Mouse (Mus musculus) midbrain, embryonic 14.5 days (tissue): Measurements from ENCODE around the gene Pafah2. TPM values are rescaled to one million over a fixed set of nuclear protein-coding genes. Genes with fewer than 3 reads are reported as not detected.

ENCODE experiments used
- ATAC-seq: fragments of 200-750 bp; cut with Nextera tagmentation; 2 replicates; pipeline ENCODE4 v1.8.0; 2017; ENCODE audit warnings: moderate number of reproducible peaks, moderate library complexity; ENCODE audit not compliant: low FRiP score, low TSS enrichment
- DNase-seq: peaks from one replicate; pipeline ENCODE4 v3.0.0-alpha.2; 2015
- H3K27ac ChIP-seq: fragments of 300-500 bp; sonication (generic); replicated peaks from 2 replicates; pipeline ENCODE4 v1.5.1; 2014; ENCODE audit warnings: mild to moderate bottlenecking, low read depth, low read length, moderate library complexity
- H3K27me3 ChIP-seq: fragments of 300-500 bp; sonication (generic); 2 replicates; pipeline ENCODE4 v1.6.1; 2014; ENCODE audit warnings: low read length, control low read depth, mixed read lengths; ENCODE audit not compliant: control insufficient read depth, insufficient read depth
- H3K36me3 ChIP-seq: fragments of 300-500 bp; sonication (generic); 2 replicates; pipeline ENCODE4 v1.6.1; 2014; ENCODE audit warnings: low read length, control low read depth; ENCODE audit not compliant: control insufficient read depth, insufficient read depth
- H3K4me1 ChIP-seq: fragments of 300-500 bp; sonication (generic); 2 replicates; pipeline ENCODE4 v1.6.1; 2014; ENCODE audit warnings: mild to moderate bottlenecking, antibody characterized with exemption, low read length, control low read depth; ENCODE audit not compliant: control insufficient read depth, insufficient read depth
- H3K4me2 ChIP-seq: fragments of 300-500 bp; sonication (generic); 2 replicates; pipeline ENCODE4 v1.6.1; 2014; ENCODE audit warnings: mild to moderate bottlenecking, low read length, moderate library complexity
- H3K4me3 ChIP-seq: fragments of 300-500 bp; sonication (generic); replicated peaks from 2 replicates; pipeline ENCODE4 v1.5.1; 2014; ENCODE audit warnings: low read depth, low read length
- H3K9ac ChIP-seq: fragments of 300-500 bp; sonication (generic); replicated peaks from 2 replicates; pipeline ENCODE4 v1.6.1; 2014; ENCODE audit warnings: mild to moderate bottlenecking, low read length, moderate library complexity
- H3K9me3 ChIP-seq: fragments of 300-500 bp; sonication (generic); 2 replicates; pipeline ENCODE4 v1.6.1; 2016; ENCODE audit warnings: low read length, control low read depth, mixed read lengths; ENCODE audit not compliant: control insufficient read depth
- WGBS: fragments of 180-500 bp; shearing (Covaris S2); extraction: QIAGEN DNeasy Blood & Tissue Kit; methylation state at CpG from one replicate; pipeline ENCODE4 v1.1.7; 2014; 5-methylcytosine and 5-hydroxymethylcytosine counted together
- polyA plus RNA-seq: library from polyadenylated mRNA; unstranded; fragments of >200 nt; fragmentation: Nextera tagmentation; extraction: Ambion mirVana; gene quantifications from 2 replicates; pipeline ENCODE4 v1.2.1, GENCODE M21; 2014

The Pafah2 gene
- polyA plus RNA-seq, 1 experiment from 2014 or later, result 6.9 TPM

- no peaks in the 10 kb centered on the region for H3K36me3 ChIP-seq
- ATAC-seq (no peak), DNase-seq (no peak)
- no peak overlapping the region for H3K4me3 ChIP-seq
- H3K9me3 ChIP-seq, result no peaks in the 10 kb centered on the region
- WGBS, result 21% methylated on average over 34 of the region's 34 CpGs
- H3K27ac ChIP-seq, result no peak overlapping the region
- H3K4me2 ChIP-seq, result peak overlapping the region; percentile 31
- peak overlapping the region; percentile 26; the same call in 1 of the 2 replicates for H3K9ac ChIP-seq
- H3K4me1 ChIP-seq, result peaks cover 33% of the 10 kb centered on the region
- H3K27me3 ChIP-seq, result no peaks in the 10 kb centered on the region
Observed at GRCm38 (mm10) chr4:134453619-134454400, 57.7 kb downstream of the Pafah2 start.

- Histone ChIP-seq H3K36me3 (no peaks in the 10 kb centered on the region), H3K27ac (no peak overlapping the region), H3K9ac (no peak overlapping the region), H3K4me2 (no peak overlapping the region), H3K4me3 (no peak overlapping the region), H3K27me3 (no peaks in the 10 kb centered on the region), H3K9me3 (no peaks in the 10 kb centered on the region), H3K4me1 (peaks cover 24% of the 10 kb centered on the region)
- WGBS, result 55% methylated on average over 6 of the region's 6 CpGs
- ATAC-seq (no peak), DNase-seq (no peak)
Observed at GRCm38 (mm10) chr4:134455310-134455709, 59.2 kb downstream of the Pafah2 start.

DNA sequence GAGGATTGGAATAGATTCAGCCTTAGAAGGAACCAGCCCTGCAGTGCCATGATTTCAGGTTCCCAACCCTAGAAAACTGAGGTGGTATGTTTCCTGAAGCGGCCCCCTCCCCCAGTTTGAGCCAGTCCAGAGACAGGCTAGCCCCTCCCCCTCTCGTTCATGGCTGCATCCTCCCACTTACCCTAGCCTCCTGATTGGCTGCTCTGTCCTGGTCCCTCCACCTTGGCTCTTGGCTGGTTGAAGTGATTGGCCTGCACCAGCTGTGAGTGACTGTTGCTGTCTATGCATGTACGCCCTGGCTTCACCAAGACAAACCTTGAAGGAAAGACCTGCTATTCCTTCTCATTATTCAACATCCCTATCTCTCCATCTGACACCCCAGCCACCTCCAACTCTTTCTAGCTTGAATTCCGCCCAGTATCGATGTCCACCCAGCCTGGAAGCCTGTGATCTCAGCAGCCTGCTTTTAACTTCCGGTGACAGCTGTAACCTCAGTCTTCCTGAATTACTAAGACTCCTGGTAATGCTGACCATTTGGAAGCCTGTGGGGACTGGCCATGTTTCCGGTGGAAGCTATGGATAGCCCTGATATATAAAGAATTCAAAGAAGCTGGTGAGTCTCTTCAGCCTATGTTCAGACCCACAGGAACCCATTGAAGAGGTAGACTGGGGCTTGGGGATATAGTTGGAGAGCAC is 61.2 kb downstream of the Pafah2 start:
- H3K4me2 ChIP-seq, result no peak overlapping the region
- WGBS, result 69% methylated on average over 7 of the region's 7 CpGs
- H3K9me3 ChIP-seq, result no peaks in the 10 kb centered on the region
- H3K9ac ChIP-seq, result no peak overlapping the region
- no peak for DNase-seq
- H3K27ac ChIP-seq, result no peak overlapping the region
- no peak overlapping the region for H3K4me3 ChIP-seq
- ATAC-seq, result no peak
- H3K4me1 ChIP-seq, result peaks cover 5% of the 10 kb centered on the region; the same call in 1 of the 2 replicates
- H3K27me3 ChIP-seq, result no peaks in the 10 kb centered on the region
- H3K36me3 ChIP-seq, result no peaks in the 10 kb centered on the region

GRCm38 (mm10) chr4:134458856-134459255 is 62.7 kb downstream of the Pafah2 start:
- DNase-seq (no peak), ATAC-seq (no peak)
- no peaks in the 10 kb centered on the region for H3K27me3 ChIP-seq
- no peaks in the 10 kb centered on the region for H3K9me3 ChIP-seq
- no peaks in the 10 kb centered on the region for H3K36me3 ChIP-seq
- WGBS, result 81% methylated on average over 5 of the region's 5 CpGs
- H3K4me1 ChIP-seq, result peaks cover under 1% of the 10 kb centered on the region; the same call in 1 of the 2 replicates
- H3K4me3 ChIP-seq, result no peak overlapping the region
- no peak overlapping the region for H3K4me2 ChIP-seq
- H3K27ac ChIP-seq, result no peak overlapping the region
- H3K9ac ChIP-seq, result no peak overlapping the region

GRCm38 (mm10) chr4:134460277-134460676 is 64.2 kb downstream of the Pafah2 start:
- Histone ChIP-seq H3K4me1 (peaks cover 5% of the 10 kb centered on the region), H3K27ac (no peak overlapping the region), H3K36me3 (no peaks in the 10 kb centered on the region), H3K9ac (no peak overlapping the region), H3K4me2 (no peak overlapping the region), H3K4me3 (no peak overlapping the region), H3K27me3 (no peaks in the 10 kb centered on the region), H3K9me3 (no peaks in the 10 kb centered on the region)
- DNase-seq, result no peak
- no peak for ATAC-seq
- WGBS, result 86% methylated on average over 10 of the region's 10 CpGs

DNA sequence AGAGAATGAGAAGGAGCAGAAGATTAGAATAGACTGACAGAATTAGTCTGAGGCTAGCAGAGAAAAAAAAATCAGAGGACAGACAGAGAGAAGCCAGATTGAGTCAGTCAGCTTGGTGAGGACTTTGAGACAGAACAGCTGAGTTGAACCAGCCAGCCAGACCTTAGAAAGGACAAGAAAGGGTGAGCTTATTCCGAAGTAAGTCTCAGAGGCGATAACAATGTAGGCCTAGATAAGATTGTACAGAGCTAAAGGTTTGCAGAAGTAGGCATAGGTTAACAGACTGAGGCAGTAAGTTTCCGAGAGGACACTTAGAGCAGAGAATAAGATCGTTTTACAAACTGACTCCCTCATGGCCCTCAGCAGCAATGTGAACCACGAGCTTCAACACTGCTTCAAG is 65.1 kb downstream of the Pafah2 start:
- Histone ChIP-seq H3K9ac (no peak overlapping the region), H3K27me3 (no peaks in the 10 kb centered on the region), H3K36me3 (no peaks in the 10 kb centered on the region), H3K4me3 (no peak overlapping the region), H3K9me3 (no peaks in the 10 kb centered on the region), H3K27ac (no peak overlapping the region), H3K4me1 (peaks cover 15% of the 10 kb centered on the region), H3K4me2 (no peak overlapping the region)
- ATAC-seq, result no peak
- DNase-seq, result no peak
- 88% methylated on average over 5 of the region's 5 CpGs for WGBS

- 20% methylated on average over 12 of the region's 12 CpGs for WGBS
- peak; percentile 72 for DNase-seq
- peaks cover 2% of the 10 kb centered on the region for H3K36me3 ChIP-seq
- no peaks in the 10 kb centered on the region for H3K9me3 ChIP-seq
- ATAC-seq, result no peak
- H3K9ac ChIP-seq, result peak overlapping the region; percentile 47; the same call in 1 of the 2 replicates
- H3K27ac ChIP-seq, result peak overlapping the region; percentile 94
- H3K4me2 ChIP-seq, result peak overlapping the region; percentile 88
- H3K27me3 ChIP-seq, result no peaks in the 10 kb centered on the region
- peaks cover 27% of the 10 kb centered on the region for H3K4me1 ChIP-seq
- peak overlapping the region; percentile 17; the same call in 1 of the 2 replicates for H3K4me3 ChIP-seq
Observed at GRCm38 (mm10) chr4:134465789-134466188, 69.7 kb downstream of the Pafah2 start.

DNA sequence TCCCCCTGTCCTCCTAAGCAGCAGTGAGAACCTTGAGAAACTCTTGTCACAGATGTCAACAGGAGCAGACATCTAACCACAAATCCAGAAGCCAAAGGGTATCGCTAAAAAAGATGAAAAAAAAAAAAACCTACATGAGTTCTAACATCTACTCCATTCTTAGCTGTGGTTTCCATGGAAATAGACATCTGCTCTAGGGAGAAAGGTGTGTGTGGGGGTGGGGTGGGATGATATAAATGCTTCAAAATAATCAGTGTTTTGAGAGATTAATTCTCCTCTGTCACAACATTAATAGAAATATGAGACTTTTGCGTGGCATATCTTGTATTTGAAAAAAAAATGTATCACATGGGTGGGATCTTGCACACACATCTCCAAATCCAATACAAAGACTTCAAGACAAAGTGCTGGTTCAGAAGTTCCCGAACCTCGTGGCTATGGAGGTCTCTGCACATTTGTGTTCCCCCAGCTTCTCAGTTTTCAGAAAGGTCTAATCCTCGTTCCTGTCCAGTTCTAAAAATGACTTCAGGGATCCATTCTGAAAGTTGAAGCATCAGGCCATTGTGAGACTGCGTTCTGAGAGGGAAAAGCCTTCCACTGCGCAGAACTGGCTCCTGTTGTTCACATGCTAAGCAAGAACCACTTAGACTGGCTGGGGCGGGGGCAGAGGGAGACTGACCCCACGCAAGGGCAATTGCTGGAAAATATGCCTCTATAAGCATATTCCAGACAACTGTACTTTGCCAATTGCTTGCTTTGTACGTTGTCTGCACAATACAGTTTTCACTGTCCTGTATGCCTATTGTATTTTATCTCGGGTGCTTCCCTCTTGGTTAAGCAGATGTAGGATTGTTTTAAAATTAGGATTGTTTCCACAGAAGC is 70.5 kb downstream of the Pafah2 start:
- 43% methylated on average over 11 of the region's 11 CpGs for WGBS
- peaks cover 35% of the 10 kb centered on the region for H3K4me1 ChIP-seq
- H3K27ac ChIP-seq, result peak overlapping the region; percentile 94
- DNase-seq, result peak; percentile 58
- H3K4me2 ChIP-seq, result peak overlapping the region; percentile 88
- no peaks in the 10 kb centered on the region for H3K27me3 ChIP-seq
- H3K36me3 ChIP-seq, result peaks cover 10% of the 10 kb centered on the region
- H3K4me3 ChIP-seq, result peak overlapping the region; percentile 72
- no peaks in the 10 kb centered on the region for H3K9me3 ChIP-seq
- ATAC-seq, result no peak
- H3K9ac ChIP-seq, result peak overlapping the region; percentile 91
